ENCODE assay signal across 24 mouse cellular contexts in genomic region chr1:43766328-43766727, GRCm38 (mm10). TPM values are rescaled to one million over a fixed set of nuclear protein-coding genes. Genes with fewer than 3 reads are reported as not detected.
A peak's percentile ranks its signal among the peaks of the same experiment; 100 is the strongest.
DNase-seq lines count a peak whose midpoint lies in the region; ATAC-seq and TF ChIP-seq lines count a peak whose summit lies in the region.
"Had no signal": no experiment of that assay in that cellular context is flagged by ENCODE, and none has a peak within 500 bp of the region (broad histone marks: within the 10 kb centered on the region; RNA-seq: fewer than 3 reads in every experiment).

No protein-coding gene starts in this region.

- ATAC-seq in forebrain, embryonic 11.5 days (replicated peaks; ENCODE audit: low FRiP score) = no peak
- ATAC-seq: forebrain, embryonic 13.5 days; forebrain, postnatal 0 days; hindbrain, embryonic 16.5 days had no signal

- no peak overlapping the region for H3K9ac ChIP-seq in forebrain, embryonic 11.5 days (ENCODE audit: low read length)
- H3K9ac ChIP-seq: embryonic facial prominence, embryonic 12.5 days; forebrain, embryonic 13.5 days; forebrain, postnatal 0 days; heart, embryonic 13.5 days; hindbrain, embryonic 12.5 days had no signal

- H3K4me1 ChIP-seq in hindbrain, embryonic 10.5 days (replicated peaks) = no peaks in the 10 kb centered on the region; the same call in 1 of the 2 replicates
- H3K4me1 ChIP-seq in forebrain, embryonic 11.5 days (replicated peaks; ENCODE audit: control insufficient read depth, insufficient read depth, low read length) = no peaks in the 10 kb centered on the region
- H3K4me1 ChIP-seq: embryonic facial prominence, embryonic 12.5 days; forebrain, embryonic 13.5 days; heart, embryonic 13.5 days; hindbrain, embryonic 12.5 days had no signal

- H3K27me3 ChIP-seq in myocyte (ENCODE audit: control insufficient read depth, insufficient read depth, insufficient read length) = no peaks in the 10 kb centered on the region
- H3K27me3 ChIP-seq in hindbrain, embryonic 10.5 days (ENCODE audit: insufficient read depth, poor library complexity, severe bottlenecking) = no peaks in the 10 kb centered on the region
- no peaks in the 10 kb centered on the region for H3K27me3 ChIP-seq in forebrain, embryonic 11.5 days (ENCODE audit: control insufficient read depth, insufficient read depth, low read length)
- H3K27me3 ChIP-seq: embryonic facial prominence, embryonic 12.5 days; forebrain, embryonic 13.5 days; heart, embryonic 13.5 days; hindbrain, embryonic 12.5 days had no signal

- H3K4me2 ChIP-seq in myocyte (ENCODE audit: low read depth) = no peak overlapping the region
- H3K4me2 ChIP-seq in forebrain, embryonic 11.5 days (ENCODE audit: low read depth, low read length, severe bottlenecking) = no peak overlapping the region
- H3K4me2 ChIP-seq: embryonic facial prominence, embryonic 12.5 days; forebrain, embryonic 13.5 days; heart, embryonic 13.5 days; hindbrain, embryonic 12.5 days had no signal

- H3K4me3 ChIP-seq in myocyte = no peak overlapping the region
- H3K4me3 ChIP-seq in hindbrain, embryonic 10.5 days = no peak overlapping the region
- no peak overlapping the region for H3K4me3 ChIP-seq in forebrain, embryonic 11.5 days (ENCODE audit: low read depth, low read length)
- H3K4me3 ChIP-seq: embryonic facial prominence, embryonic 12.5 days; forebrain, embryonic 13.5 days; gastrocnemius, adult 2 months; heart, embryonic 13.5 days; hindbrain, embryonic 12.5 days had no signal

- H3K27ac ChIP-seq in hindbrain, embryonic 10.5 days = no peak overlapping the region
- no peak overlapping the region for H3K27ac ChIP-seq in forebrain, embryonic 11.5 days (ENCODE audit: low read depth, low read length)
- H3K27ac ChIP-seq: embryonic facial prominence, embryonic 12.5 days; forebrain, embryonic 13.5 days; gastrocnemius, adult 2 months; heart, embryonic 13.5 days; hindbrain, embryonic 12.5 days had no signal

- no peaks in the 10 kb centered on the region for H3K79me2 ChIP-seq in myocyte (ENCODE audit: control insufficient read depth, insufficient read depth)

- H3K36me3 ChIP-seq in myocyte (ENCODE audit: control insufficient read depth, insufficient read depth) = peaks cover 14% of the 10 kb centered on the region
- peaks cover 81% of the 10 kb centered on the region for H3K36me3 ChIP-seq in hindbrain, embryonic 10.5 days
- H3K36me3 ChIP-seq in forebrain, embryonic 11.5 days (ENCODE audit: control insufficient read depth, insufficient read depth, low read length) = no peaks in the 10 kb centered on the region

- no peak overlapping the region for H3ac ChIP-seq in myocyte (ENCODE audit: control insufficient read depth, insufficient read length)

- H3K9me3 ChIP-seq in hindbrain, embryonic 10.5 days = no peaks in the 10 kb centered on the region
- no peaks in the 10 kb centered on the region for H3K9me3 ChIP-seq in forebrain, embryonic 11.5 days (ENCODE audit: control insufficient read depth, low read length)
- H3K9me3 ChIP-seq: embryonic facial prominence, embryonic 12.5 days; forebrain, embryonic 13.5 days; heart, embryonic 13.5 days; hindbrain, embryonic 12.5 days had no signal

- TF ChIP-seq POLR2A in myocyte (IDR thresholded peaks at IDR 0.05; ENCODE audit: insufficient read length, low read depth) = no peak

- peak; percentile 72 for DNase-seq in adrenal gland, adult 2 months
- DNase-seq in adrenal gland, postnatal 4 days (ENCODE audit: low spot score in 2 of 2) = no peak
- DNase-seq in NIH3T3 (ENCODE audit: low read depth) = peak; percentile 64
- DNase-seq in adrenal gland, postnatal 25 days = peak; percentile 15
- DNase-seq in layer of hippocampus, postnatal 10 days (ENCODE audit: low spot score in 2 of 2) = no peak
- DNase-seq in hindbrain, embryonic 10.5 days (ENCODE audit: low spot score) = no peak
- no peak for DNase-seq in forebrain, embryonic 11.5 days (ENCODE audit: low spot score)
- DNase-seq: B cell, adult 2 months; cerebellum, adult 11 months; cerebellum, adult 8-10 months; cerebellum, postnatal 14 days; forebrain, postnatal 0 days; gastrocnemius, adult 2 months; gastrocnemius, postnatal 25 days; heart, postnatal 36 days; kidney, adult 11 months; kidney, adult 9 months had no signal

- WGBS in hindbrain, embryonic 10.5 days = 96% methylated on average over 2 of the region's 2 CpGs
- 94% methylated on average over 2 of the region's 2 CpGs for WGBS in forebrain, embryonic 11.5 days

TF ChIP-seq in myocyte, 11 proteins besides CTCF, POLR2A, EP300 and RAD21:
- TF ChIP-seq MYOD1 (IDR thresholded peaks at IDR 0.05; ENCODE audit: control insufficient read depth in 1 of 3, insufficient read length in 2 of 3, low read depth in 2 of 3) (no peak), TCF3 (IDR thresholded peaks at IDR 0.05; ENCODE audit: insufficient read length, low read depth) (no peak), POLR2AphosphoS2 (IDR thresholded peaks at IDR 0.05; ENCODE audit: insufficient read length, low read depth) (no peak), MYOG (IDR thresholded peaks at IDR 0.05; ENCODE audit: control insufficient read depth in 1 of 3, insufficient read depth in 1 of 3, insufficient read length in 2 of 3, low read depth in 2 of 3) (no peak), USF1 (IDR thresholded peaks at IDR 0.05; ENCODE audit: low read depth) (peak; percentile 9), SRF (IDR thresholded peaks at IDR 0.05; ENCODE audit: control insufficient read depth, insufficient read length, low read depth) (no peak), CEBPB (IDR thresholded peaks at IDR 0.05; ENCODE audit: insufficient read depth, poor library complexity, severe bottlenecking) (no peak)

RNA-seq across cellular contexts. Expression of gene 1500015O10Rik, which starts 35.9 kb away (rescaled TPM):
- total RNA-seq in adrenal gland, adult 2 months (2021) = 100 to 1,000 TPM; 179 to 264 TPM
- 38.0 and 44.3 TPM in 2 replicates for polyA plus RNA-seq in adrenal gland, adult 2 months (2012; rRNA removed)
- 10 to 100 TPM; 56.9 to 57.7 TPM for total RNA-seq in adrenal gland, postnatal 4 days (2021)
- 145 and 150 TPM in 2 replicates for total RNA-seq in adrenal gland, postnatal 25 days (2021)
- polyA plus RNA-seq in myocyte (2012; fragmentation: generic; extraction: Trizol) = 7.2 TPM
- total RNA-seq in layer of hippocampus, postnatal 10 days (2021) = 10 to 100 TPM in 1 of 2 experiments, 1 to 10 TPM in 1; 3.3 to 16.2 TPM
- 0.91 and 9.8 TPM in 2 replicates for polyA plus RNA-seq in hindbrain, embryonic 10.5 days (2016; fragmentation: Nextera tagmentation; extraction: Ambion mirVana)
- polyA plus RNA-seq in forebrain, embryonic 11.5 days (2014; fragmentation: Nextera tagmentation; extraction: Ambion mirVana) = 0.61 and 0.79 TPM in 2 replicates
- total RNA-seq: common myeloid progenitor, adult 5-6 weeks had no signal

Comparison
In these comparisons a context has a peak if more than half of its experiments do, and no peak if none do; other contexts are left out.
1. DNase-seq: peak in adrenal gland, adult 2 months (single experiment), NIH3T3 (single experiment) and adrenal gland, postnatal 25 days (single experiment); none in adrenal gland, postnatal 4 days (0 of 2), layer of hippocampus, postnatal 10 days (0 of 2), hindbrain, embryonic 10.5 days (single experiment) and forebrain, embryonic 11.5 days (single experiment).